Mouse (Mus musculus): ENCODE data around the gene Tecr.

- TF ChIP-seq POLR2A (IDR thresholded peaks at IDR 0.05; ENCODE audit: low read depth, low read length) (no peak), CTCF (conservative IDR thresholded peaks at IDR 0.05; ENCODE audit: insufficient read depth, insufficient read length, low read depth, low read length) (no peak)
Observed at GRCm38 (mm10) chr8:83656043-83656442, 48.3 kb upstream of the Tecr start.

All from kidney, adult 2 months (tissue).